Mouse (Mus musculus) R1 (cell line): ENCODE results near the gene Slc25a25.

ENCODE experiments used
- DNase-seq: peaks from one replicate; pipeline ENCODE4 v3.0.0-alpha.2; 2018; ENCODE audit warnings: low read depth, low spot score

Slc25a25 gene

DNA sequence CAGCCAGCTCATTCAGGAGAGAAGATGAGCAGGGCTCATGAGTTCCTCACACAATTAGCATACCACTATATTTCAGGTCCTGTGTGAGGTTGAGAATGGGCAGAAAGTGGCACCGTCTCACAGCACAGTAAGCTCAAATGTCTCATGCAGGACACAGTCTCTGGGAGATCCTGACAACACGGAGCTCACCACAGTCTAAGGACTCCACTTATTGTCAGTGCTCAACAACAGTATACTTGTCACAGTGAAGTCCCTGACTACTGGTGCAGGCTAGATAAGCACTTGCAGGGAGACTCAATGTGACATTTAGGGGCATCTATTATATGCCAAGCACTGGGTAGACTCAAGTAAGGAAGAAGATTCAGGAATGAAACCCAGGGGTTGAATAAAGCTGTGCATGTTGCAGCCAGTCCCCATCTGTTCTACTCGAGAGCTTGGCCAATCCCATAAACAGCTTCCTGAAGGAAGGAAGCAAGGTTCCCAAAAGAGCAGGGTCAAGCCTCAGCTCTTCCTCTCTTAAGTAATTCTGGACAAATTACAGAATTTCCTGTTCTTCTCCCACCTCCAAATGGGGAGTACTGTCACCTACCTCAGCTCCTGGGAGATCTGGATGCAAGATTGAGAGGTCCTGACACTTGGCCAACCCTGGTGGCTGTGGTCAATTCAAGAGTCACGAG is 21.9 kb downstream of the Slc25a25 start:
- DNase-seq, result no peak

DNA sequence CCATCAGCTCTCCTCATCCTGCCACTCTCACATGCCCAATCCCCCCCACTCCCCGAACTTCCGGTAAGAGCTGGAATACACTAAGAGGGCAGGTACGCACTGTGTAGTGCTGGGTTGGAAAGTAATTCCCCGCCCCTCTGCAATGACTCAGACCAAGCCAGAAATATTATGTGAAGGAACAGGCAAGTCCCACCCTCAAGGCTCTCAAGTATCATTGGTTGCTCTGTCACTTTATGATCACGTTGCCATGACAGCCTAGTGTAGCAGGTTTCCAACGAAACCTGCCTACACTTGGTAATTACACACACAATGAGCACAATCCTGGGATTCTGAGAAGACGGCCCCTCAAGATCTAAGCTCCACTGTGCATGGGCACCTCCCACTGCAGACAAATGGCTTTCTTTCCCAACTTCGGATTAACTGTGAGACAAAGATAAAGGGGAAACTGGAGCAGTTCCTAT is 23.0 kb downstream of the Slc25a25 start:
- DNase-seq, result peak; percentile 32

DNA sequence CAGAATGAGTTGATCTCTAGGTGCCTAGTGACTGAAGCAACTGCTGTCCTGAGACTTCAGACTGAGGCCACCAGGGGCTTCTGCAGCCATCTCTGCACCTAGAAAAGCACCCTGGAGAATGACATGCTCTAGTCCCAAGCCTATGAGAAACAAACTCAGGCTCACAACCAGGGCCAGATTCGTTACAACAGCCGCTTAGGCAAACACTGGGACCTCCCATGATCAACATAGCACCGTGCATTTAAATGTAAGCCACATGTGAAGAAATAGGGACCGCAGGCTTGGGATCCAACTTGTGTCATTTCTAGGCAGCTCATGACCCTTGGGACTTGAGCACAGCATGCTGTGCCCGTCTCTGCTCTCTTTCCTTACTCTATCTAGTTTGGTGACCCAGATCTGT is 23.5 kb downstream of the Slc25a25 start:
- DNase-seq, result no peak

DNA sequence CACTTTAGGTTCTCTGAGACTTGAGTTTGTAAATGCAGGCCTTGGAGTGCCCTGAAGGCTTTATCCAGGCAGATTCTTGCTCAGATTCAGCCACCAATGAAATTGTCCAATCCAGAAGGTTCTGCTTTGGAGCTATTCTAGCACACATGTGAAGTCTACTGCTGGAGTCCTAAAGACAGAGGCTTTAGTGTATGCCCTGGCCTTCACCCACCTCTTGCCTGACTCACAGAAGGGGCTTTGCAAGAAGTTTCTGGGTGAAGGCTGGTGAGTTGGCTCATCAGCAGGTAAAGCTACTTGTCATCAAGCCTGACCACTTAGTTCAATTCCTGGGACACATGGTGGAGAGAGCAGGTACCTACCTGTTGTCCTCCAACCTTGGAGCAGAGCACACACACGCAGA is 25.1 kb downstream of the Slc25a25 start:
- no peak for DNase-seq

DNA sequence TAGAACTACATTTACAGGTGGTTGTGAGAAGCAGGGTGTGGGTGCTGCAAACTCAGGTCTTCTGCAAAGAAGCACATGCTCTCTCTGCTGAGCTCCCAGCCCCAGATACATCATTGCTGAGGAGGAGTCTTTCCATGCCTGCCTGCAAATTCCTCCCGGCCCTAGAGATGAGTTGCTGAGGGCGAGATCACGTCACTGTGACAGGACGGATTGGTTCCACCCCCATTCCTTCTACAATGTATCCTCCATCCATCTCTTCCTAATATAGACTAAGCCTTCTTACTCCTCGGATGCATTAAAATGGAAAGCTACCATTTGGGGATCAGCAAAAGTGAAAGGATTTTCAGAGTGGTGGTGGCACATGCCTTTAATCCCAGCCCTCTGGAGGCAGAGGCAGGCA is 25.7 kb downstream of the Slc25a25 start:
- no peak for DNase-seq

DNA sequence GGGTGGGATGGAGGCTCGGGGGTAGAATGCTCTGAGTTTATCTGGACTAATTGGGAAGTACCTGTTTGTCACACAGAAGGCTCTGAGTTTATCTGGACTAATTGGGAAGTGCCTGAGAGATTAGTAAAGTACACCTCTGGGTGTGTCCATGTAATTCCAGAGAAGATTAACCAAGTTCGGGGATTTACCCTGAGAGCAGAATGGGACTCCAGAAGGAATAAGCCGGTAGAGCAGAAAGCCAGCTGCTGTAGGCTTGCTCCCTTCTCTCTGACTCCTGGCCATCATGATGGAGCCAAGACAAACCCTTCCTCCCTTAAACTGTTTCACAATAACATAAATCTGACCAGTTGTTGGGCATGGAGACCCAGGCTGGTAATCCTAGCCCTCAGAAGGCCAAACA is 26.4 kb downstream of the Slc25a25 start:
- DNase-seq, result no peak

DNA sequence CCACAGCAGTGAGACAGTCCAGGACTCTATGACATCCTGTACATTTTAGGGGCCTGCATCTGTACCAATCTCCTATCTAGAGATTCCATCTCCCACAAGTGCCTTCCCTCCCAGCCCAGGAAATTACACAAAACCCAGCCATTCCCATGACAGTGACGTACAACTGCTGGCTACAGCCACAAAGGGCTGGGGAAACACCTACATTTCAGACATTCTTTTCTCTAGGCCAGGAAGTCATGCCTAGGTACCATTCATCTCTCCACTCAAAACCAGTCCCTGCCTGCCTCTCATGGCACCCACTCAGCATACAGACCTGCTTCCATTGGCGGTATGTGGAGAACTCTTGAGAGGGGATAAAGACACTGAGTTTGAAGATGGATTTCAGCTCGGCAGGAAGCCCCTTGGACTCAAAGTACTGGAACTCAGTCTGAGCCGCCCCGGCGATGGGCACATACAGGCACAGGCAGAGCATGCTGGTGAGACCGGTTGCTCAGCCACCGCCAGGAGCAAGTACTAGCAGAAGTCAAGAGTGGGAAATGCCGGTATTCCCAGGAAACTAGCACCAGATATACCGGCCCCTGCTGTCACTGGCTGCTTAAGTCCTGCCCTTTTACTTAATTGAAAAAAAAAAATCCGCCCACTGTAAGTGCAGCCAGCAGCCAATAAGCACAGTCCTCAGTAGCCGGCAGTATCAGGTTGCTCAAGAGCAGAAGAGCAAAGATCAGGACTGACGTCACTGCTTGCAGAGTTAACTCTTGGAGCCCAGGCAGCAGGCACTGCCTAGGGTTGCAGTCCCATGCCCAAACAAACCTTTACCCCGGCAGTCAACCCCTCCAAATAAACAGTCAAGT is 27.5 kb downstream of the Slc25a25 start:
- peak; percentile 93 for DNase-seq

DNA sequence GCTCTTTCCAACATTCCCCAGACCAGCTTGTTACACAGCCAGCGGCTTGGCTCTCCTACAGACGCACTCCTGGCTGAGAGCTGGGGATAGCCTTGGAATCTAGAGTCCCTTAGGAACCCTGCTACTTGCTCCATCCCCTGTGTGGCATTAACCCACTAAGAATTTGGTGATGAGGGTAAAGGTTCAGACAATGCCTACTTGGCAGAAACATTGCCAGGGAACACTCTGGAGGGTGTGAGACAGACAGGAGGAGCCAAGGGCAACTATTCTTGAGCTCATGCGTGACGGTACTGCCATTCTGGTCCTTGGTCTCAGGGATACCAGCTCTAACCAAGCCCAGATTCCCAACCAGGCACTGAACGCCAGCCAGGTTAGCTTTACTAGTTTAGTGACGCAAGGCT is 29.4 kb downstream of the Slc25a25 start:
- no peak for DNase-seq

DNA sequence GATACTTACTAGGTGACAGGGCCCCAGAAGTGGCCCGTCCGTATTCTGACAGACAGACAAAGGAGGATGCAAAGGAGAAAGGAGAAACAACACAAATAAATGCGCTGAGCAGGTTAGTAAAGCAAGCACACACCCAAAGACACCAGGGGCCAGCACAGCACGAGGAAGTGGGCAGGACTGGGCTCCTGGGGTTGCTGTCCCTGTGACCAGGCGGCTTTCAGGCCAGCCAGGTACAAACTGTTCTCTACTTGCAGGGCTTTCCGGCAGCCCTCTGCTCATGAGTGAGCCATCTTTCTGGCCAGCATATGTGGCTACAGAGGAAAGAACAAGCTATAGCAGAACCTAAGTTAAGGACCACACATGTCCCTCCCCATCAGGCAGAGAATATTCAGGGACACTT is 30.6 kb downstream of the Slc25a25 start:
- no peak for DNase-seq

DNA sequence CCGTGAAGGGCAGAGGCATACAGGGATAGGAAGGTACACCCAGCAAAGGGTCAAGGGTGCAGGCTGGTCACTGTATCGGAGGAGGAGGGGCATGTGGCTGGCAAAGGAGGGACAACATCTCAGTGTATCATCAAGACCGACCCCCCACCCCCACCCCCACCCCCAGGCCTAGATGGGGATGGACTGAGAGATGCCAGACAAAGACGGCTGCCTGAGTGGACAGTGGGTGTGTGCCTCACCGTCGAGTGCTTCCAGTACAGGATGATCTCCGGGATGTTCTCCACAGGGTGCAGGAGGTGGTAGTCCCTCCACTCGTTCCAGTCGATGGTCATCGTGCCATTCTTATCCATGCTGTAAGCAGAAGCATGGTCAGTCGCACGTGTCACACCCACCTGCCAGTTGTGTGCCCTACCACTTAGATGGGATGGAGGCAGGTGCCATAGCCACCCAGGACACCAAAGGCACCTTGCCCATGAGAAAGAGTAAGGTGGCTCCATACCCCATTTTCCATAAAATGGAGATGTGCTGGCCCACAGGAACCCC is 31.1 kb downstream of the Slc25a25 start:
- no peak for DNase-seq

DNA sequence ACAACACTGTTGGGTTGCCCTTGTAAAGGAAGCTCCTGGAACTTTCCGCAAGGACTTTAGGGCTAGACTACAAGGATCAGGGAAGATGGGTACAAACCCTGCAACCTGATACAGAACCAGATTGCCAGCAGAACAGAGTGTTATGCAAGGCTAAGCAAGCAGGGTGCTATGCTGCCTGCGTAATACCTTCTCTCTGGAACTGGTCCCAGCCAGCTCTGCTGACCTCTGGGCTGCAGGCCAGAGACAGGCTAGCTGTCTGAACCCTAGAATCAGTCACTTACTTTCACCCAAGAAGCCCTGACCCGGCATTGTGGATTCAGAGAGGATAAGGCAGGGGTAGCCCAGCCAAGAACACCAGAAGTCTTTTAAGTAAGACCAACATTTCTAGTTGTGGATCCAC is 31.9 kb downstream of the Slc25a25 start:
- no peak for DNase-seq

DNA sequence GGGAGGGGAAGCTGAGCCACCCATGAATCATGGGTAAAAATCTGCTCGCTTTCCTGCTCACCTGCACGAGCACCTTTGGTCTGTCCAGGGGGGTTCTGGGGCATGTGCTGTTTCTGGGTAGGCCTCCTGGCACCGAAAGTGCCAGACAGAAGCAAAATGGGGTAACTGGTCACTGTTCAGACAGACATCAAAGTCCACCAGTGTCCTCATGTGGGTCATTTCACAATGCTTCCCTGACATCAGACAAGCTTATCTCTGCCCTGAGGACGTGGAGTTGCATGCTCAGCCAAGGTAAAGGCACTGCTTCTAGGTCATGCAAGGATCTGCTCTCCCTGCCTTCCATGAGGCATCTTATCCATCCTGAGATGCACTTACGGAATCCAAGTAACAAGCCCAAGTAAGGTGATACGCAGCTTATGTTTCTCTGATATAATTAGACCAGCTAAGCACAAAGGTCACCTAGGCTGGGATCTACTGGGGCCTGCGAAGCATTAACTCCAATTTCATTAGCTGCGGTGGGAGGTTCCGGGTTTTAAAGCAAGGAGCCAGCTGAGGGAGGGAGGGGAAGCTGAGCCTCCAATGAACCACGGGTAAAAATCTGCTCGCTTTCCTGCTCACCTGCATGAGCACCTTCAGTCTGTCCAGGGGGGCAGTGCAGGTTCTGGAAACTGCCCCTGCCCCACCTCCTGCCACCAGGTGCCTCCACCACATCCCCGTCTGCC is 32.7 kb downstream of the Slc25a25 start:
- DNase-seq, result no peak

DNA sequence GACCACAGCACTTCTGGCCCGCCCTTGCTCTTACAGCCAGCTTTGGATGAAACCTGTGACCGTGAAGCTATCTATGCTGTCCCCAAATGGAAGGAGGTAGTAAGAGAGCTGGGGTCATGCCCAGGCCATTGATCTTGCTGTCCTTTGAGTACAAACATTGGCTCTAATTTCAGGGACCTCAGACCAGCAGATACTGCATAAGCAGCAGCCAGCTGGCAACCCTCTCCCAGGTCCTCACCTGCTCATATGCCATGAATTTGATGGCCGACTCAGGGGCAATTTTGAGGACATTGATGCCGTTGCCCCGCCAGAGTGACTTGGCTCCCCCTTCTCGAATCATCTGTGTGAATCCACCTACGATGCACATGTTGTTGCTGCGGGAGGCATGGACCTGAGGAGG is 33.8 kb downstream of the Slc25a25 start:
- DNase-seq, result no peak

DNA sequence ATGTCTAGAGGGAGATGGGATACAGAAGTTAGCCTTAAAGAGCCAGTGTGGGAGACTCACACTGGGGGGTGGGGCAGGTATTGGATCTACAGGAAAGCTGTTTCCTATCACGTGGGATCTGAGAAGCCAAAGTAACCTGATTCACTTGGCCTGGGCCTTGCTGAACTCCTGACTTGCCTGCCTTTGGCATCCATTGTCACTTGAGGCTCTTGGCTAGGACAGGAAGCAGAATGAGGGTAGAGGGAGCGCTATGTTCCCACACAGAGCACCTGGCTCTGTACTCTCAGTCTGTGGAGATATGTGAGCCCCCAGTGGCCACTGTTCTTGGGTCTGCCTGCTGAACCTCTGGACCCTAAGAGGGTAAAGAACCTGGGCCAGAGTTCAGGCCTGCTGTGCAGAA is 34.7 kb downstream of the Slc25a25 start:
- no peak for DNase-seq

DNA sequence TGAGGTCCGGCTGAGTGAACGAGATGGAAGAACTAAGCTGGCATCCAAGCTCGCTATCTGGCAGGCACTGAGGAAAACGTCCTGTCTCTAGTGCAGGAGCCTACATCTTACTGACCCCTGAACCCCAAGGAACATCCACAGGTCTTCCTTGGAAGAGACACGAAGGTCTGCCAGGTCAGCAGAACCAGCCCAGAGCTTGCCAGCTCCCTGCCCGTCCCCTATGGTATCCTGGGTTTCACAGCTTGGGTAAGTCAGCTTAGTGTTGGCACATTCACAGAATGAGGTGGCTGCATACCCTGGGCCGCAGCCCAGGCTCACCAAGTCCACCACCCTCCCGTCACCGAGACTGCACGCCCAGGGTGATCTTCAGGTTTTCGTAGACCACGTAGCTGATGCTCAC is 35.4 kb downstream of the Slc25a25 start:
- no peak for DNase-seq

DNA sequence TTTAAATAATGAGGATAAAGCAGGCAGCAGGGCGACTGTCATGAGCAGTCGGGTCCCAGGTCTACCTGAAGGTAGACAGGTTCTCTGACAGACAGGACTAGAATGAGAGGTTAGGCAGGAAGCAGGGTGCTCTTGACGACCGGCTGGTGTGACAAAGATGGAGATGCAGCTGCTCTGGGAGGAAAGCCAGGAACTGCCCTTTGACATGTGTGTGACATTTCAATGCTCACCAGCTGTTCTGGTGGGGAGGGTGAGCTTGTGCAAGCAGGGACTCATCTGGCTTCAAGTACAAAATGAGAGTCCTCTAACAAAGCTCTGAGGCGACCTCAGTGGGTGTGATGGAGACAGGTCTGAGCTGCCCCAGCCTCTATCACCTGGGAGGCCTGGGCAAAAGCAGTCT is 37.3 kb downstream of the Slc25a25 start:
- DNase-seq, result no peak

DNA sequence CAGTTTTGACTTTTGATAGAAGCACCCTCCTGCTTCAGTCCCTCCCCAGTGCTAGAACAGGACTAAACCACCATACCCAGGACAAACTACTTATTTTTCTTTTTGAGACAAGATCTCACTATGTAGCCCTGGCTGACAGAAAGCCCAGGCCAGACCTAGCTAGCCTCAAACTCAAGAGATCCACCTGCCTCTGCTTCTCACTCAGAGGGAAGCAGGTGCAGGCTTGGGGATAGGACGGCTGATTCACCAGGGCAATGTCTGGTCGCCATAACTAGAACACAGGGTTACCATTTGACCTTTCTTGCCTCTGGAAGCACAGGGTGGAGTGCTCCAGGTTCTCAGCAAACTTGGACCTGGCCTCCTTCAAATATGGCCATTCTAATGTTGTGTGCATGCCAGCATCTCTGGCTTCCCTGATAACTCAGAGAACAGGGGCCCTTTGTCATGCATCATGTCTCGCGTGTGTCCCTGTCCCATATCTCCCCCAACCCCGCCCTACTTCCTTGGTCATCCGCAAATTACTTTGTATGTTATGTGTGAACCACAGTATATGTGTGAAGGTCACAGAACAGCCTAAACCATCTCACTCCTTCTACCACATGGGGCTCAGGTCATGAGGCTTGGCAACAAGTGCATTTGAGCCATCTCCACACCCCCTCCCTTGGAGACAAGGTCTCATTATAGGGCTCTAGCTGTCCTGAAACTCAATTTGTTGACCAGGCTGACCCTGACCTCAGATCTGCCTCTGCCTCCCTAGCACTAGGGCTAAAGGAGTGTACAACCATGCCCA is 38.3 kb downstream of the Slc25a25 start:
- DNase-seq, result no peak

DNA sequence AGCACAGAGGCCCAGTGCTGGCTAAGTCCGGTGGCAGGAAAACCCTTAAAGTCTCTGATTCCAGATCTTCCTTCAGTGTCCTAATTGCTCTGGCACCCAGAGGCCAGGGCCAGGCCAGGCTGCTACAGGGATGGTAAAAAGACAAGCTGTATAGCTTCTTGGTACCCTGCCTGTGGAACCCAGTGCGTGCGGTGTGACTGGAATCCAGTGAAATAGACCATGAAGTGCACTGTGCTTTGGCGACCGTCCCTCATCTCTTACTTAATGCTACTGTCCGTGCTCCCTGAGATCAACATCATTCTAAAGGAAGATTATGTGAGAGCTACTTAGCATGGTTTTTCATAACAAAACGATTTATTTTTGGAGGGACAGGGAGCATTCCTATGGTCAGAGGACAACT is 39.8 kb downstream of the Slc25a25 start:
- no peak for DNase-seq

DNA sequence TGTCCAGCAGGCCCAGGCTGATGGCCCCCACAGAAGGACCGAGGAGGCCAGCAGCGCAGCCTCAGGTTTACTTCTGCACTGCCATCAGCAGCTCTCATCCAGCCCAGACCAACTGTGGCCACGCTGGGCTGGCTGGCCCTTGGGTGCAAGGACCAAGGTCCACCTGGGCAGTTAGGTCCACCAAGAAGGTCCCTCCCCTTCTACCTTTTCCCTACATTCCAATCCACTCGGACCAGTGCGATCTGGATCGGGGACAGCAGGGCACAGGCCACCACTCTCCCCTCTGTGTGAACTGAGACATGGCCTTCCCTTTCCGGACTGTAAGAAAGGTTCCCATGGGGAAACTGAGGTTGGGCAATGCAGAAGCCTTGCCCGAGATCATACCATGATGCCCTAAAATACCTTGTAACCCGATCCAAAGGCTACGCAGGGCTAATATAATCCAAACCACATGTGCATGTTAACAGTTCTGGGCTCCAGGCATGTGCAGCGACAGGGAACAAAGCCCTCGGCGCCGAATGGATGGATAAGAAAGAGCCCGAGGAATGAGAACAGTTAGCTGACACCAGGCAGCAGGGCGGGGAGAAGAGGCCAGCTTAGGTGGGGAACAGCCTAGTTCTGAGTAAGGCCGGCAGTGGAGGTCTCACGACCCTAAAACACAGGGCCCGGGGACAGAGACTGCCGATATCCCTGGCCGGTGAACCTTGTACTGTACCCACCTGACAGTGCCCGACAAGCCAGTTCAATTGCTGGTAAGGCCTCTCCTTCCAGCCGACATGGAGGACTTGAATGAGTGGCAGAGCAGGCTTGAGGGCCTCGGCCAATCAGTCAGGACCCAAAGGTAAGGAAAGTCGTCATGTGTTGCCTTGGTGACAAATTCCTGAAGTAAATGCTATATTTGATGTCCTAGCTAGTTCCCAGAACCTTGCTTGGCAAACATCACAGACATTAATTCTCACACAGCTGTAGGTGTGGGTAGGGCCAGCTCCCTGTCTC is 42.5 kb downstream of the Slc25a25 start:
- no peak for DNase-seq

DNA sequence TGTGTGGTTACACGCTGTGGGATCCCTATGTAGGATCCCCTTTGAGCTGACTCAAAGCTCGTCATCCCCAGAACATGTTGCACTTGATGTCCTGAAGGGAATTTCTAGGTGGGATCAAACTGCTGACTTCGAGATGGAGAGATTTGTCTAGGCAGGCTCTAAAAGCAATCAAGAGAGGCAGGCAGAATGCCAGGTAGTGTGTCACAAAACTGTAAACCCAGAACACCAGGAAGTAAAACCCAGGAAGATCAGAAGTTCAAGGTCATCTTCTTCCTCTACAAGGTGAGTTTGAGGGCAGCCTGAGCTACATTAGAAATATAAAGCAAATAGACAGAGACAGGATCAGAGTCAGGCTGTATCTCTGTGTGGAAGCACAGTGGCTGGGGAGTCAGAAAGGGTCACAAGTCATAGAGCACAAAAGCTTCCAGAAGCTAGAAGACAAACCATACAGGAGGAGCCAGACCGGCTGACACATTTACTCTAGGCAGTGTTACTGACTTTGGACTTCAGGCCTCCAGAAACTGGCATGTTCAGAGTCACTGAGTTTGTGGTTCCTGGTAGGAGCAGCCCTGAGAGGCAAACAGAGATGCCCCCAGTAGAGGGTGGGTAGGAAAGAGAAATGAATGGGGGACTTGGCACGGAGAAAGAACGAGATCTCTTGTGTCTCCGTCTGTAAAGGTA is 44.0 kb downstream of the Slc25a25 start:
- DNase-seq, result no peak
